Mouse (Mus musculus) midbrain, embryonic 11.5 days (tissue): Measurements from ENCODE around the gene Pde7b. TPM values are rescaled to one million over a fixed set of nuclear protein-coding genes. Genes with fewer than 3 reads are reported as not detected.
A peak's percentile ranks its signal among the peaks of the same experiment; 100 is the strongest.

Experiments used
- ATAC-seq: fragments of 200-750 bp; cut with Nextera tagmentation; 2 replicates; pipeline ENCODE4 v1.8.0; 2017; ENCODE audit warnings: moderate TSS enrichment, moderate library complexity; ENCODE audit not compliant: low FRiP score
- DNase-seq: peaks from one replicate; pipeline ENCODE4 v3.0.0; 2015; ENCODE audit warnings: low spot score; ENCODE audit errors: missing footprints
- H3K27ac ChIP-seq: fragments of 300-500 bp; sonication (generic); 2 replicates; pipeline ENCODE4 v1.5.1; 2014; ENCODE audit warnings: low read depth, low read length
- H3K27me3 ChIP-seq: fragments of 300-500 bp; sonication (generic); 2 replicates; pipeline ENCODE4 v1.6.1; 2014; ENCODE audit warnings: mild to moderate bottlenecking, low read length, moderate library complexity, mixed read lengths; ENCODE audit not compliant: control insufficient read depth, insufficient read depth
- H3K36me3 ChIP-seq: fragments of 300-500 bp; sonication (generic); 2 replicates; pipeline ENCODE4 v1.6.1; 2014; ENCODE audit warnings: mild to moderate bottlenecking, low read length, moderate library complexity, mixed read lengths; ENCODE audit not compliant: control insufficient read depth, insufficient read depth
- H3K4me1 ChIP-seq: fragments of 300-500 bp; sonication (generic); 2 replicates; pipeline ENCODE4 v1.6.1; 2014; ENCODE audit warnings: low read length; ENCODE audit not compliant: control insufficient read depth, insufficient read depth
- H3K4me2 ChIP-seq: fragments of 300-500 bp; sonication (generic); 2 replicates; pipeline ENCODE4 v1.6.1; 2014; ENCODE audit warnings: mild to moderate bottlenecking, moderate library complexity
- H3K4me3 ChIP-seq: fragments of 300-500 bp; sonication (generic); 2 replicates; pipeline ENCODE4 v1.5.1; 2014; ENCODE audit warnings: low read depth, low read length
- H3K9ac ChIP-seq: fragments of 300-500 bp; sonication (generic); 2 replicates; pipeline ENCODE4 v1.6.1; 2014; ENCODE audit warnings: low read length
- H3K9me3 ChIP-seq: fragments of 300-500 bp; sonication (generic); 2 replicates; pipeline ENCODE4 v1.6.1; 2016; ENCODE audit warnings: low read length; ENCODE audit not compliant: control insufficient read depth
- WGBS: fragments of 180-500 bp; shearing (Covaris S2); extraction: QIAGEN DNeasy Blood & Tissue Kit; methylation state at CpG from one replicate; pipeline ENCODE4 v1.1.7; 2014; 5-methylcytosine and 5-hydroxymethylcytosine counted together
- polyA plus RNA-seq: library from polyadenylated mRNA; unstranded; fragments of >200 nt; fragmentation: Nextera tagmentation; extraction: Ambion mirVana; gene quantifications from 2 replicates; pipeline ENCODE4 v1.2.1, GENCODE M21; 2014

Pde7b gene
- polyA plus RNA-seq, 1 experiment from 2014 or later = 1.1 TPM

- Histone ChIP-seq H3K27ac (no peak overlapping the region), H3K27me3 (no peaks in the 10 kb centered on the region), H3K36me3 (no peaks in the 10 kb centered on the region), H3K4me1 (no peaks in the 10 kb centered on the region), H3K9me3 (no peaks in the 10 kb centered on the region), H3K4me3 (no peak overlapping the region), H3K4me2 (no peak overlapping the region), H3K9ac (no peak overlapping the region)
- WGBS = 85% methylated on average over 2 of the region's 2 CpGs
- ATAC-seq (no peak), DNase-seq (no peak)
Measured at GRCm38 (mm10) chr10:20507069-20507468, 217.8 kb downstream of the Pde7b start.

- H3K9me3 ChIP-seq = no peaks in the 10 kb centered on the region
- 84% methylated on average over 10 of the region's 10 CpGs for WGBS
- no peaks in the 10 kb centered on the region for H3K36me3 ChIP-seq
- no peak overlapping the region for H3K4me2 ChIP-seq
- H3K4me1 ChIP-seq = no peaks in the 10 kb centered on the region
- DNase-seq (no peak), ATAC-seq (no peak)
- no peak overlapping the region for H3K4me3 ChIP-seq
- H3K27ac ChIP-seq = no peak overlapping the region
- H3K9ac ChIP-seq = no peak overlapping the region
- H3K27me3 ChIP-seq = no peaks in the 10 kb centered on the region
Measured at GRCm38 (mm10) chr10:20505454-20505853, 219.4 kb downstream of the Pde7b start.

GRCm38 (mm10) chr10:20504800-20505199 lies 220.1 kb downstream of the Pde7b start:
- ATAC-seq (no peak), DNase-seq (peak; percentile 59)
- no peak overlapping the region for H3K4me3 ChIP-seq
- no peak overlapping the region for H3K27ac ChIP-seq
- no peaks in the 10 kb centered on the region for H3K36me3 ChIP-seq
- no peak overlapping the region for H3K4me2 ChIP-seq
- H3K4me1 ChIP-seq = no peaks in the 10 kb centered on the region
- 88% methylated on average over 3 of the region's 3 CpGs for WGBS
- H3K9me3 ChIP-seq = no peaks in the 10 kb centered on the region
- no peak overlapping the region for H3K9ac ChIP-seq
- H3K27me3 ChIP-seq = no peaks in the 10 kb centered on the region

- Histone ChIP-seq H3K9me3 (no peaks in the 10 kb centered on the region), H3K9ac (no peak overlapping the region), H3K27ac (no peak overlapping the region), H3K27me3 (no peaks in the 10 kb centered on the region), H3K36me3 (no peaks in the 10 kb centered on the region), H3K4me3 (no peak overlapping the region), H3K4me1 (no peaks in the 10 kb centered on the region), H3K4me2 (no peak overlapping the region)
- DNase-seq = peak; percentile 51
- WGBS = 95% methylated on average over 17 of the region's 17 CpGs
- ATAC-seq = no peak
Measured at GRCm38 (mm10) chr10:20503265-20504025, 221.4 kb downstream of the Pde7b start.

GRCm38 (mm10) chr10:20501221-20501620 lies 223.7 kb downstream of the Pde7b start:
- 87% methylated on average over 6 of the region's 6 CpGs for WGBS
- H3K4me3 ChIP-seq = no peak overlapping the region
- no peaks in the 10 kb centered on the region for H3K27me3 ChIP-seq
- DNase-seq (peak; percentile 8), ATAC-seq (no peak)
- no peaks in the 10 kb centered on the region for H3K9me3 ChIP-seq
- no peaks in the 10 kb centered on the region for H3K36me3 ChIP-seq
- H3K4me1 ChIP-seq = no peaks in the 10 kb centered on the region
- no peak overlapping the region for H3K9ac ChIP-seq
- H3K4me2 ChIP-seq = no peak overlapping the region
- no peak overlapping the region for H3K27ac ChIP-seq

GRCm38 (mm10) chr10:20495051-20495450 lies 229.8 kb downstream of the Pde7b start:
- Histone ChIP-seq H3K9me3 (no peaks in the 10 kb centered on the region), H3K4me2 (no peak overlapping the region), H3K36me3 (no peaks in the 10 kb centered on the region), H3K9ac (no peak overlapping the region), H3K27ac (no peak overlapping the region), H3K27me3 (no peaks in the 10 kb centered on the region), H3K4me1 (no peaks in the 10 kb centered on the region), H3K4me3 (no peak overlapping the region)
- DNase-seq (no peak), ATAC-seq (no peak)
- WGBS = 89% methylated on average over 4 of the region's 4 CpGs

- no peaks in the 10 kb centered on the region for H3K36me3 ChIP-seq
- DNase-seq (peak; percentile 74), ATAC-seq (no peak)
- H3K27me3 ChIP-seq = no peaks in the 10 kb centered on the region
- H3K4me3 ChIP-seq = no peak overlapping the region
- no peak overlapping the region for H3K9ac ChIP-seq
- WGBS = 80% methylated on average over 5 of the region's 5 CpGs
- H3K4me2 ChIP-seq = no peak overlapping the region
- H3K27ac ChIP-seq = no peak overlapping the region
- no peaks in the 10 kb centered on the region for H3K4me1 ChIP-seq
- no peaks in the 10 kb centered on the region for H3K9me3 ChIP-seq
Measured at GRCm38 (mm10) chr10:20493826-20494455, 230.9 kb downstream of the Pde7b start.

- H3K27ac ChIP-seq = no peak overlapping the region
- no peak overlapping the region for H3K4me2 ChIP-seq
Measured at GRCm38 (mm10) chr10:20492216-20492964, 232.5 kb downstream of the Pde7b start.

GRCm38 (mm10) chr10:20490775-20491174 lies 234.1 kb downstream of the Pde7b start:
- Histone ChIP-seq H3K27ac (no peak overlapping the region), H3K9ac (no peak overlapping the region), H3K9me3 (no peaks in the 10 kb centered on the region), H3K27me3 (no peaks in the 10 kb centered on the region), H3K36me3 (no peaks in the 10 kb centered on the region), H3K4me3 (no peak overlapping the region), H3K4me2 (no peak overlapping the region), H3K4me1 (no peaks in the 10 kb centered on the region)
- peak; percentile 31 for DNase-seq
- WGBS = 63% methylated on average over 1 of the region's 1 CpGs
- no peak for ATAC-seq

More at GRCm38 (mm10) chr10:20492216-20492964, 232.5 kb downstream of the Pde7b start:
- H3K4me1 ChIP-seq = no peaks in the 10 kb centered on the region
- DNase-seq = peak; percentile 71
- no peaks in the 10 kb centered on the region for H3K36me3 ChIP-seq
- ATAC-seq = no peak
- H3K27me3 ChIP-seq = no peaks in the 10 kb centered on the region
- 70% methylated on average over 11 of the region's 11 CpGs for WGBS
- H3K9ac ChIP-seq = no peak overlapping the region
- H3K9me3 ChIP-seq = no peaks in the 10 kb centered on the region
- no peak overlapping the region for H3K4me3 ChIP-seq
